Mouse (Mus musculus) brain, embryonic 14.5 days (tissue): ENCODE results near the gene Tmem131. TPM values are rescaled to one million over a fixed set of nuclear protein-coding genes. Genes with fewer than 3 reads are reported as not detected.

Source experiments
- DNase-seq: peaks from one replicate; pipeline ENCODE4 v3.0.0-alpha.2; 2011; ENCODE audit warnings: low read depth
- CTCF ChIP-seq: fragments of 200-500 bp; IDR thresholded peaks from 2 replicates; pipeline ENCODE4 v1.5.1; 2012; ENCODE audit warnings: inconsistent platforms, mild to moderate bottlenecking, moderate library complexity, borderline replicate concordance; ENCODE audit not compliant: insufficient read depth, insufficient read length; ENCODE audit errors: extremely low read depth
- POLR2A ChIP-seq: fragments of 200-500 bp; IDR thresholded peaks from 2 replicates; pipeline ENCODE4 v1.6.1; 2012; ENCODE audit warnings: mild to moderate bottlenecking, inconsistent platforms, borderline replicate concordance; ENCODE audit not compliant: poor library complexity, insufficient read depth, insufficient read length, severe bottlenecking; ENCODE audit errors: extremely low read depth
- polyA plus RNA-seq: library from polyadenylated mRNA; depleted of rRNA; stranded (reverse); fragments of >200 nt; gene quantifications from 2 replicates; pipeline ENCODE4 v1.2.3, GENCODE M21; 2012

Gene Tmem131
- polyA plus RNA-seq, 1 experiment = 48.1 TPM

DNA sequence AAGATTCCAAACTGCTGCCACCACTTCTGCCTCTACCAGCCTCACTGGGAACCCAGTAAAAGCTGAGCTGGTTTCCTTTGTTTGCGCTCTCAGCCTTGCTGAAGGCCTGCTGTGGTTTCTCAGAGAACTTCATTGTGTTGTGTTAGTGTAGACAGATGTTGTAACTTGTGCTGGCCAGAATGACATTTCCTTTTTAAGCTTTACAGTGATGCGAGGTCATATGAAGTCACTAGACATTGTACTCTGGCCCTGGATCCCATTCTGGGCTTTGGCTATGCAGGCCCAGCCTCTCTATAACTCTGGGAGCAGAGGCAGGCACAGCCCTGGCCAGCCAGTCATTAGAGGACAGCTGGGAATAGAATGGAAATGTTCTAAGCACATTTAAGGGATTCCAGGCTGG is 81.7 kb downstream of the Tmem131 start:
- TF ChIP-seq CTCF (no peak), POLR2A (no peak)
- peak; percentile 22 for DNase-seq

GRCm38 (mm10) chr1:36860876-36861275 is 82.6 kb downstream of the Tmem131 start:
- no peak for TF ChIP-seq CTCF
- no peak for TF ChIP-seq POLR2A
- DNase-seq = peak; percentile 65

DNA sequence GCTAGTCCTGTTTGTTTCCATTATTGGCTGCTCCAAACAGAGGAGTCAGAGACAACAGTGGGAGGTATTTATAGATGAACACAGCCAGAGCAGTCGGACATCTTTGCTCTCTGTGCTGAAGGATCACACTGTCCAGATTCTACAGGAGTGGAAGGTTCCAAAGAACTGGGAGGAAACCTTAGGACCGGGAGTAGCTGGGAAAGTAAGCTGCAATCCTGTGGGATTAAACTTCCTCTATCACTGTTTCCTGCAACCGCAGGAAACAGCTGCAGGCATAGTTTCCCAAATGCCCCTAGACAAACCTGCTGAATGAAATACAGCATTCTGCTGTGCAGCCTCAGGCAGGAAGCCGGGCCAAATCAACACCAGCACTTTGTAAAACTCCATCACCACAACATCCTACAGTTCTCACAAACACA is 83.0 kb downstream of the Tmem131 start:
- TF ChIP-seq CTCF = no peak
- no peak for TF ChIP-seq POLR2A
- no peak for DNase-seq

DNA sequence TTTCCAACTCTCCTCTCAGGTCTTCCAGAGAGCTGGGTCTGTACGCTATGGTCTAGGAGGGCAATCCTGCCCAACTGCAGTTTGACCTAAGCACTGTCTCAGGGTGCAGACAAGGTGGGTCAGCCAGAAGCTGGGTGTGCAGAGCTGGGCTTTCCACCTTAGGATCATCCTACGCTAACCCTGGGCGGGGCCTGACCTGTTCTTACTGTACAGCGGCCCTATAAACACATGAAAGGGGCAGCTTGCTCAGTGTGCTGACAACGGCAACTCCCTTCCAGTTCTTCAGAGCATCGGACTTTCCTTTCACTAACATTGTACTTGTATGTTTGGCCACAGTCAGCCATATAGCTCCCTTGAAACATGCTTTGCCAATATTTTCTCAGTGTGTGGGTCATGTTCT is 86.4 kb downstream of the Tmem131 start:
- no peak for DNase-seq
- no peak for TF ChIP-seq POLR2A

- no peak for DNase-seq
- no peak for TF ChIP-seq POLR2A
- TF ChIP-seq CTCF = no peak
Measured at GRCm38 (mm10) chr1:36854198-36854765, 89.2 kb downstream of the Tmem131 start.

DNA sequence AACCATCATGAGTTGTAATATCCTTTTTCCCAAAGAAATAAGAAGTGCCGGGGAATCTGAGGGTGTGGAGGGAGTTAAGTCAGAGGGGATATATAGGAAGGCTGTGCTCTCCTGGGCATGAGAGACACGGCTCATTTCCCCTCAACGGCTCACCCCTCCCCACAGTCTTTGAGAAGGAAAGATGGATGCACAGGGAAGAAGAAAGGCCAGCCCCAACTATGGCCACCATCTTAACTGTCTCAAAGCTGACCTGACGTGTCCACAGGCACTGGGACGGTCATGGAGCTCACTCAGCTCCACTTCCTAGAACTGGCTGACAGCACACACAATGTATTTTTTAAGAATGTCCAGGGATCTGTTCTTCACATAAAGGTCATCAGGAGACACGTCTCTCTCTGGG is 91.4 kb downstream of the Tmem131 start:
- no peak for DNase-seq
- TF ChIP-seq CTCF (no peak), POLR2A (no peak)

GRCm38 (mm10) chr1:36851392-36851791 is 92.1 kb downstream of the Tmem131 start:
- no peak for DNase-seq
- TF ChIP-seq CTCF (no peak), POLR2A (no peak)

DNA sequence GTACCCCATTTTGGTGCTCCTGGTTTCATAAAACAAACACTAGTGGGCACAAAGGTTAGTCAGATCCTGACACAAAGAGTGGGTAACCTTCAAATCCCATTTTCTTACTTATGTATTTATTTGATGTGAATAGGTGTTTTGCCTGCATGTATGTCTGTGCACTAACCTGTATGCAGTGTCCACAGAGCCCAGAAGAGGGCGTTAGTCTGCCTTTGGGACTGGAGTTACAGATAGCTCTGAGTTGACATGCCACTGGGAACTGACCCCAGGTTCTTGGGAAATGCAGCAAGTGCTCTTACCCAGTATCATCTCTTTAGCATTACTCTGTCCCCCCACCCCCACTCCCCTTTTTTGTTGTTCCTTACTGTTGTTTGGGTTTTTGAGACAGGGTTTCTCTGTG is 95.4 kb downstream of the Tmem131 start:
- TF ChIP-seq CTCF = no peak
- TF ChIP-seq POLR2A = no peak
- no peak for DNase-seq

- DNase-seq = no peak
- no peak for TF ChIP-seq POLR2A
- TF ChIP-seq CTCF = no peak
Measured at GRCm38 (mm10) chr1:36847276-36847675, 96.2 kb downstream of the Tmem131 start.

DNA sequence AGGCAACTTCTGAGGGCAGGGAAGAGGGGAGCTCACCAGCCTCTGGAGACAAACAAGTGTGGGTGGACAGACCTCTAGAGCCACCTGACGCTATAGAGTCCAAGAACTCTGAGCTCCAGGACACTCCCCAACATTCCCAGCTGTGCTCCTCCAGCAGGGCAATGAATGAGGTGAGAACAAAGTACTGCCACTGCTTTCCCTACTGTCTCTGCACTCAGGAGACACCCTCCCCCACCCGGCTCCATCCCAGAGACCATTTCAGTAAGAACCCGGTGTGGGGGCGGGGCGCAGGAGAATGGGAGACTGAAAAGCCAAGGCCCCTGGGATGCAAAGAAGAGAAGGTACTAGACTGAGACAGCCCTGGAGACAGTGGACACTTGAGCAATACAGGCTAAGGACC is 98.4 kb downstream of the Tmem131 start:
- no peak for DNase-seq
- TF ChIP-seq POLR2A (no peak), CTCF (no peak)

- DNase-seq = no peak
- TF ChIP-seq CTCF = no peak
- no peak for TF ChIP-seq POLR2A
Measured at GRCm38 (mm10) chr1:36841806-36842205, 101.7 kb downstream of the Tmem131 start.

DNA sequence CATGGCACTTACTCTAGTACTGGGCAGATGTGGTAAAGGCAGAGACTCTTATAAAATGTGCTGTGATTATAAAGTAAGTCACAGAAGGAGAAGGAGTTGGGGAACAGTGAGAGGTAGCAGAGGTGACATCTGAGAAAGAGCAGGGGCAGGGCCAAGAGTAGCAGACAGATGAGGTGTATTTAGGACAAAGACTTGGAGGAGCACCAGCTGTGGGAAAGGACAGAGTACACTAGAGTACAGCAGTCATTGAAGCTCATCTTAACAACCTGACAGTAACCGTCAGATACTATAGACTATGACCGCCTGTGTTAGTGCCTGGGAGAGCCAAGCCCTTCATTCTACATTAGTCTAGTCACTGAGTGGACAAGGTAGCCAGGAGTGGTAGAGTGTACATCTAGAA is 102.5 kb downstream of the Tmem131 start:
- no peak for TF ChIP-seq POLR2A
- no peak for TF ChIP-seq CTCF
- no peak for DNase-seq
